Mouse (Mus musculus) Patski (cell line): ENCODE measurements at regions not wholly inside any gene's neighbourhood (a gene's known extent, or its start where the extent isn't known, plus 50 kb on each side); places are given as distances from the start of the nearest gene placed in this dataset.
A peak's percentile ranks its signal among the peaks of the same experiment; 100 is the strongest.

ENCODE experiments used
- ATAC-seq: fragments of 100-300 bp; one replicate; pipeline ENCODE4 v1.8.0; 2021
- CTCF ChIA-PET: fragments of 350-600 bp; sonication (Branson Sonifier 250); formaldehyde crosslinking; loops from one replicate; lab custom pipeline; 2022; ENCODE audit warnings: inconsistent platforms; lab: Charles Lee
- POLR2A ChIA-PET: fragments of 350-600 bp; sonication (Branson Sonifier 250); formaldehyde crosslinking; loops from one replicate; lab custom pipeline; 2022; ENCODE audit warnings: antibody characterized with exemption, inconsistent platforms; lab: Charles Lee
- DNase-seq: peaks from one replicate; pipeline ENCODE4 v3.0.0-alpha.2; 2011; ENCODE audit warnings: low read depth, low spot score
- H3K27me3 ChIP-seq: fragments of 371-371 bp; one replicate; pipeline ENCODE4 v1.5.1; 2021
- CTCF ChIP-seq: fragments of 100-300 bp; IDR thresholded peaks from one replicate; pipeline ENCODE4 v1.5.1; 2021
- in situ Hi-C: fragments of 300-500 bp; cut with MboI; formaldehyde crosslinking; loops from 3 replicates; pipeline ENCODE4 v1.11.1; 2018; ENCODE audit warnings: low pct_unique_long_range_greater_than_20kb, mixed read lengths

DNA sequence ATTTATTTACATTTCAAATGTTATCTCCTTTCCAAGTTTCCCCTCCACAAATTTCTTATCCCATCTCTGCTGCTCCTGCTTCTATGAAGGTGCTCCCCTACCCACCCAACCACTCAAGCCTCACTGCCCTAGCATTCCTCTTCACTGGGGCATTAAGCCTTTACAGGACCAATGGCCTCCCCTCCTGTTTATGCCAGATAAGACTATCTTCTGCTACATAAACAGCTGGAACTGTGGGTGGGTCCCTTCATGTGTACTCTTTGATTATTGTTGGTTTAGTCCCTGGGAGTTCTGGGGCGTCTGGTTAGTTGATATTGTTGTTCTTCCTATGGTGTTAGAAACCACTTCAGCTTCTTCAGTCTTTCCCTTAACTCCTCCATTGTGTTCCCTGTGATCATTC is 1164.1 kb upstream of the Got2 start:
- H3K27me3 ChIP-seq: no peaks in the 10 kb centered on the region
- no peak for TF ChIP-seq CTCF
- ATAC-seq: no peak
- DNase-seq: no peak
- CTCF ChIA-PET: no interaction called here
- POLR2A ChIA-PET: no interaction called here
- in situ Hi-C loops: no loop called here

DNA sequence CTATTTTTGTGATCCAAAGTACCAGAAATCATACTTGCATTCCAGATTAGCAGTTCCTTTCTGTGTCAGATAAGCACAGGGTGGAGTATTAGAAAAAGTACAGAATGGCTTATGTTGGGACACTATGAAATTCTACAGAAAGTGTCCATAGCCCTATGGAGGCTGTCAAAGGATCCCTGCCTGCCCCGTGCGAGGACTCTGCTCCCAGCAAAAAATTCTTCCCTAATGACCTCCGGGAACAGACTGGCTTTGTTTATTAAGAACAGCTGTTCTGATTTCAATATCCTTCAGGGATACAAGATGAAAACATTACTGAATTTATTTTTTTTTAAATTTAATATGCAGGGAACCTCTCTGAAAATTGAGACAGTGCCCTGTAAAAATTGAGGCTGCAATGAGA is 1151.4 kb upstream of the Got2 start:
- DNase-seq: no peak
- H3K27me3 ChIP-seq: no peaks in the 10 kb centered on the region
- ChIA-PET CTCF (no interaction called here), POLR2A (no interaction called here)
- no peak for ATAC-seq
- TF ChIP-seq CTCF: no peak
- in situ Hi-C loops: no loop called here

DNA sequence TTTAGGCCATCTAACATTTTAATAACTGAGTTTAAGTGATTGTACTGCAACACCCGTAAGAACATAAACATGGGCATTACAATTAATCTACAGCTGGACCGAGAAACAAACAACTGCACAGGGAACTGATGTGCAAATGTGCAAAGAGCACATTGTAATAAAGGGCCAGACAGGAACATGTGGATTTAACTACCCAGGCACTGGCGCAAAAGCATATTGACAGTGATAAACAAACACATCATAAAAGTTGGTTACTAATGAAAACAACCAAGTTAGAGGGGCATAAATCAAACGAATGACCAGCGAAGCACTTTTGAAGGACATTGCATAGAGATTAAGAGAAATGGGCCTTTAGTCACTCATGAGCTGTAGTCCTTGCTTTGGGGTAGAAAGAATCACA is 1150.5 kb upstream of the Got2 start:
- ATAC-seq (no peak), DNase-seq (no peak)
- ChIA-PET CTCF (no interaction called here), POLR2A (no interaction called here)
- no peaks in the 10 kb centered on the region for H3K27me3 ChIP-seq
- TF ChIP-seq CTCF: no peak
- in situ Hi-C loops: no loop called here

DNA sequence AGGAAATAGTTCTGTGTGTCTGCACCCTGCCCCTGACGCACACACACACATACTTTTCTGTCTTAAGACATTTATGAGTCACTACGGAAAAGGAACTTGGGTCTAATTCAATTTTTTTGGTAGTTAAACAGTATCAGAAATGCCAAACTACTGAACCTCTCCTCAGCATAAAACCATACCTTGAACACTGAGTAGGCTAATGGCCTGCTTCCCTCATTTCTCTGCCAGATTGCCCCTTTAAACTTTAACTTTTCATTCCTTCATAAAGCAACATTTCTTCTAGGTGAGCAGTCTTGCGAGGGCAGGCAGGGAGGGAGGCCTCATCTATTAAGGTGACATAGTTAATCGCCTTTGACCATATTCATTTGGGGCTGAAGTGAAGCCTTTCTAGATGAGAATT is 1143.8 kb upstream of the Got2 start:
- TF ChIP-seq CTCF: no peak
- POLR2A ChIA-PET: no interaction called here
- peak; percentile 67 for ATAC-seq
- CTCF ChIA-PET: no interaction called here
- in situ Hi-C loops: no loop called here
- H3K27me3 ChIP-seq: no peaks in the 10 kb centered on the region
- no peak for DNase-seq

DNA sequence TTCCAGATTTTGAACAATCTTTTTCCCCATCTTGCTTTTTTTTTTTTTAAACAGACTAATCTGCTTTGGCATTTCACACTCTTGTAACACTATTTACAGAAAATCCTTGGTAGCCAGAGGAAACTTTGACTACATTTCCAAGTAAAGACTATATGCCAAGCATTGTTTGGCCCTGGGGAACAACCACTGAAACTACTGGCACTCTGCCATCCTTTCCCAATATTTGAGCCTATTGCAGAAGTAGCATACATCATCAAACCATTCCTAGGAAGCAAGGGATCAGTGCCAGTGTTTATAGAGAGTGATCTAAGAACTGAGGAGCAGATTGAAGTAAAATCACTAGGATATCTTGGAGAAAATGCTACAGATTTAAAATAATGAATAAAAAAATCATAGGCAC is 1127.2 kb upstream of the Got2 start:
- ChIA-PET CTCF (no interaction called here), POLR2A (no interaction called here)
- in situ Hi-C loops: no loop called here
- no peak for DNase-seq
- no peak for ATAC-seq
- no peaks in the 10 kb centered on the region for H3K27me3 ChIP-seq
- no peak for TF ChIP-seq CTCF

DNA sequence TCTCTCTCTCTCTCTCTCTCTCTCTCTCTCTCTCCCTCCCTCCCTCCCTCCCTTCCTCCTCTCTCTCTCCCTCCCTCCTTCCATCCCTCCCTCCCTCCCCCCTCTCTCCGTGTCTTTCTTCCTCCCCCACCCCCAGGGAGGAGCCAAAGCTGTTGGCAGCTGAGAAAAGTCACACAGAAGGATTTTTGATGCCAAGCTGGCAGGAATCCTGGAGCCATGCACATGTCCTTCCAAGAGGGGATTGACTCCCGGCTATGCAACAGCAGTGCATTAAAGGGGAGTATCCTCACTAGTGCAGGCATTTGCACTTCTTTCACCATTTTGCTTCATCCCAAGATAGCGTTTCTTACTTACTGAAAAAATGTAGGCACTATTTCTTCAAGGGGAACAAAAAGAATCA is 1115.8 kb upstream of the Got2 start:
- in situ Hi-C loops: no loop called here
- ChIA-PET POLR2A (no interaction called here), CTCF (no interaction called here)
- H3K27me3 ChIP-seq: no peaks in the 10 kb centered on the region
- DNase-seq (no peak), ATAC-seq (no peak)
- TF ChIP-seq CTCF: no peak

DNA sequence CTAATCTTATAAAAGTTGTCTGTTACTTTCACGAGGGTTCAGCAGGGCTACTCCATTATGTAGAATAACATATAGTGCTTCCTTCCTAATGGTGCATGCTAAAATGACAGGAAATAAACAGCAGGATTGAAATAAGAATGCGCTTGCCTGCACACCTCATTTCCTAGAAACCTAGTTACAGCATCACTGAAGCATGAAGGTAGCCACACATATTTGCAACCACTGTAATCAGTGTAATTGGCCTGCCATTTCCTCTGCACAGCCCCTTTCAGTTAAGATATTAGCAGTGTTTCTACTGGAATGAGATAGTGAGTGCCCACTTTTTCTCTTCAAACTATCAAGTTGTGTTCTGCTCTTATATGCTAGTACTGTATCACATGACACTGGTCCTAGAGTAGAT is 1094.8 kb upstream of the Got2 start:
- ATAC-seq: peak; percentile 86
- in situ Hi-C loops: no loop called here

More for the DNA sequence above, 1094.8 kb upstream of the Got2 start:
- H3K27me3 ChIP-seq: no peaks in the 10 kb centered on the region
- no peak for DNase-seq
- POLR2A ChIA-PET: no interaction called here
- CTCF ChIA-PET: no interaction called here
- no peak for TF ChIP-seq CTCF
